Mouse (Mus musculus): ENCODE measurements around the gene Dcaf15. TPM values are rescaled to one million over a fixed set of nuclear protein-coding genes. Genes with fewer than 3 reads are reported as not detected.

Dcaf15 gene
- polyA plus RNA-seq (2015; fragmentation: Nextera tagmentation; extraction: Ambion mirVana) = 2.4 and 3.0 TPM in 2 replicates

- WGBS (ENCODE audit: insufficient replicate concordance) = 8% methylated on average over 42 of the region's 42 CpGs
- Histone ChIP-seq H3K4me2 (ENCODE audit: low read depth, low read length) (peak within 1 kb of the TSS; percentile 93), H3K27ac (ENCODE audit: low read length) (peak within 1 kb of the TSS; percentile 78)
These were observed at the start of gene Dcaf15 for GRCm38 (mm10) chr8:84104697-84105609. Dcaf15 (minus strand) TSS chr8:84104768.

GRCm38 (mm10) chr8:84149181-84149580 is 44.6 kb upstream of the Dcaf15 start:
- H3K9ac ChIP-seq (ENCODE audit: low read depth, low read length) = no peak overlapping the region
- H3K27me3 ChIP-seq (ENCODE audit: control insufficient read depth, insufficient read depth, low read depth, low read length) = no peaks in the 10 kb centered on the region
- ATAC-seq (ENCODE audit: low read depth) = no peak
- H3K9me3 ChIP-seq (replicated peaks; ENCODE audit: control insufficient read depth, low read length) = no peaks in the 10 kb centered on the region
- H3K4me3 ChIP-seq (ENCODE audit: low read depth, low read length) = no peak overlapping the region
- peaks cover 11% of the 10 kb centered on the region for H3K4me1 ChIP-seq (ENCODE audit: control insufficient read depth, low read depth, low read length)
- no peak overlapping the region for H3K27ac ChIP-seq (ENCODE audit: low read length)
- H3K4me2 ChIP-seq (ENCODE audit: low read depth, low read length) = no peak overlapping the region
- WGBS (ENCODE audit: insufficient replicate concordance) = 52% methylated on average over 3 of the region's 3 CpGs
- no peaks in the 10 kb centered on the region for H3K36me3 ChIP-seq (ENCODE audit: control insufficient read depth, insufficient read depth)

More at GRCm38 (mm10) chr8:84104697-84105609, at the start of gene Dcaf15:
- no peaks in the 10 kb centered on the region for H3K9me3 ChIP-seq (replicated peaks; ENCODE audit: control insufficient read depth, low read length)
- no peaks in the 10 kb centered on the region for H3K36me3 ChIP-seq (ENCODE audit: control insufficient read depth, insufficient read depth)
- peak; percentile 96 for ATAC-seq (ENCODE audit: low read depth)
- peak within 1 kb of the TSS; percentile 84 for H3K4me3 ChIP-seq (ENCODE audit: low read depth, low read length)
- peak within 1 kb of the TSS; percentile 86 for H3K9ac ChIP-seq (ENCODE audit: low read depth, low read length)
- no peaks in the 10 kb centered on the region for H3K27me3 ChIP-seq (ENCODE audit: control insufficient read depth, insufficient read depth, low read depth, low read length)
- peaks cover 17% of the 10 kb centered on the region for H3K4me1 ChIP-seq (ENCODE audit: control insufficient read depth, low read depth, low read length)

GRCm38 (mm10) chr8:84148531-84148850 is 43.9 kb upstream of the Dcaf15 start:
- H3K27me3 ChIP-seq (ENCODE audit: control insufficient read depth, insufficient read depth, low read depth, low read length) = no peaks in the 10 kb centered on the region
- H3K9me3 ChIP-seq (replicated peaks; ENCODE audit: control insufficient read depth, low read length) = no peaks in the 10 kb centered on the region
- no peak for ATAC-seq (ENCODE audit: low read depth)
- H3K4me2 ChIP-seq (ENCODE audit: low read depth, low read length) = peak overlapping the region; percentile 80; the same call in 1 of the 2 replicates
- peaks cover 3% of the 10 kb centered on the region; the same call in 1 of the 2 replicates for H3K36me3 ChIP-seq (ENCODE audit: control insufficient read depth, insufficient read depth)
- no peak overlapping the region for H3K9ac ChIP-seq (ENCODE audit: low read depth, low read length)
- 85% methylated on average over 5 of the region's 5 CpGs for WGBS (ENCODE audit: insufficient replicate concordance)
- no peak overlapping the region for H3K4me3 ChIP-seq (ENCODE audit: low read depth, low read length)
- H3K27ac ChIP-seq (ENCODE audit: low read length) = no peak overlapping the region
- H3K4me1 ChIP-seq (ENCODE audit: control insufficient read depth, low read depth, low read length) = peaks cover 11% of the 10 kb centered on the region

DNA sequence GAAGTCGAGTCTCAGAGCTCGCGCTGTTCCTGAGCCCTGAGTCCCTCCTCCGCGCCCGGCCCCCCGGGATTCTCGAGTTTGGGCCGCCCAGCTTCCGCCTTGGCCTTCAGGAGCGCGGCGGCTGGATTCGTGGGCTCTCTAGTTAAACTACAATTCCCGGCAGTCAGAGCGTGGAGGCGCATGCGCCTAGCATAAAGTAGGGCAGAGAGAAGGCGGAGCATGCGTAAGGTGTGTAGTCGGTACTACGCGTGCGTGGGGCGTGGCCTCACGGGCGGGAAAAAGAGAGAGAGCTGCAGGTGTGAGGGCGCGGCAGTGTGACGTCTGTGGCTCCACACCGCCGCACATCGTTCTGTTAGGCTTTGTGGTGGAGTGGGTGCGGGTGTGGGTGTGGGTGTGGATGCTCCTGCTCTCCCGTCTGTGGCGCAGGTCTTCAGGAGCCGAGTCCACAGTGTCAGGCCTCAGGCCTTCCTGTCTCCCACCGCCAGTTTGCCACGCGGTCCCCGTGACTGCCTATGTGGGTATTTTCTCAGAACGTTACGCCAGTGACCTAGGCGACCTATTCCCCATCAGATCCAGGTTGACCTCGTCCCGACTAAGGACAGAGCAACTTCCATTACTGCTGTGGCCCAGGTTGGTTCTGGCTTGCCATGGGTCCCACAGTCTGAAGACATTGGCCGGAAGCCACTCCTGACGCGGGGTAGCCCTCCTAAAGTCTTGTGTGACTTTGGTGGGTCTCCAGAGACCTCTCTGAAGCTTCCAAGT is 43.4 kb upstream of the Dcaf15 start, which contains the start of the genes Cc2d1a and 4930432K21Rik:
TSS of gene Cc2d1a (minus strand) at position 168 of the 762 bp plus-strand sequence.
TSS of gene 4930432K21Rik (plus strand) at position 257 of the 762 bp plus-strand sequence.
- H3K9me3 ChIP-seq (replicated peaks; ENCODE audit: control insufficient read depth, low read length) = no peaks in the 10 kb centered on the region
- ATAC-seq (ENCODE audit: low read depth) = peak; percentile 93
- 17% methylated on average over 49 of the region's 49 CpGs for whole genome bisulfite sequencing (ENCODE audit: insufficient replicate concordance)
- peaks cover 11% of the 10 kb centered on the region for H3K4me1 ChIP-seq (ENCODE audit: control insufficient read depth, low read depth, low read length)
- H3K9ac ChIP-seq (ENCODE audit: low read depth, low read length) = peak within 1 kb of the TSS; percentile 77
- no peak within 1 kb of the TSS for H3K27ac ChIP-seq (ENCODE audit: low read length)
- H3K4me2 ChIP-seq (ENCODE audit: low read depth, low read length) = peak within 1 kb of the TSS; percentile 80
- H3K27me3 ChIP-seq (ENCODE audit: control insufficient read depth, insufficient read depth, low read depth, low read length) = no peaks in the 10 kb centered on the region
- peak within 1 kb of the TSS; percentile 68 for H3K4me3 ChIP-seq (ENCODE audit: low read depth, low read length)
- H3K36me3 ChIP-seq (ENCODE audit: control insufficient read depth, insufficient read depth) = peaks cover 4% of the 10 kb centered on the region; the same call in 1 of the 2 replicates

DNA sequence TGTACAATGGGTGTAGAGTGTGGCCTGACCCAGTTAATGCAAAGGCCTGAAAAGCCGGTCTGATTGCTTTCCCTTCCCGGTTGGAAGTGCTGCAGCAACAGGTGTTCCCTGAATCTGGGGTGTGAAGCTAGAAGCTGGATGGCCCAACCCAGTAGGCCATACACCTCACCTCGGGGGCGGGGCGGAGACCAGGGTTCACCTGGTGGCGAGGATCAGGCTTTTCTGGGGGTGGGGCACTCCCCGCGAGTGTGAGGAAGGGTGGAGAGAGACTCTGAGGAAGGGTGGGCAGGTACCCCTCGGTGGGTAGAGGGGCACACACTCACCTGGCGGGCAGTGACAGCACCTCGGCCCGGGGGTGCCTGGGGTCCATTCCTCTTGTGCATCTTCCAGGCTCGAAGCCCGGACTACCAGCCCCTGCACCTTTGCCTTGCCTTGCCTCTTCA is 42.8 kb upstream of the Dcaf15 start:
- 6% methylated on average over 14 of the region's 14 CpGs for WGBS (ENCODE audit: insufficient replicate concordance)
- Histone ChIP-seq H3K9me3 (replicated peaks; ENCODE audit: control insufficient read depth, low read length) (no peaks in the 10 kb centered on the region), H3K27me3 (ENCODE audit: control insufficient read depth, insufficient read depth, low read depth, low read length) (no peaks in the 10 kb centered on the region), H3K27ac (ENCODE audit: low read length) (no peak overlapping the region), H3K9ac (ENCODE audit: low read depth, low read length) (peak overlapping the region; percentile 77), H3K4me1 (ENCODE audit: control insufficient read depth, low read depth, low read length) (peaks cover 11% of the 10 kb centered on the region), H3K4me2 (ENCODE audit: low read depth, low read length) (peak overlapping the region; percentile 80), H3K4me3 (ENCODE audit: low read depth, low read length) (peak overlapping the region; percentile 68), H3K36me3 (ENCODE audit: control insufficient read depth, insufficient read depth) (peaks cover 4% of the 10 kb centered on the region; the same call in 1 of the 2 replicates)
- peak; percentile 43 for ATAC-seq (ENCODE audit: low read depth)

DNA sequence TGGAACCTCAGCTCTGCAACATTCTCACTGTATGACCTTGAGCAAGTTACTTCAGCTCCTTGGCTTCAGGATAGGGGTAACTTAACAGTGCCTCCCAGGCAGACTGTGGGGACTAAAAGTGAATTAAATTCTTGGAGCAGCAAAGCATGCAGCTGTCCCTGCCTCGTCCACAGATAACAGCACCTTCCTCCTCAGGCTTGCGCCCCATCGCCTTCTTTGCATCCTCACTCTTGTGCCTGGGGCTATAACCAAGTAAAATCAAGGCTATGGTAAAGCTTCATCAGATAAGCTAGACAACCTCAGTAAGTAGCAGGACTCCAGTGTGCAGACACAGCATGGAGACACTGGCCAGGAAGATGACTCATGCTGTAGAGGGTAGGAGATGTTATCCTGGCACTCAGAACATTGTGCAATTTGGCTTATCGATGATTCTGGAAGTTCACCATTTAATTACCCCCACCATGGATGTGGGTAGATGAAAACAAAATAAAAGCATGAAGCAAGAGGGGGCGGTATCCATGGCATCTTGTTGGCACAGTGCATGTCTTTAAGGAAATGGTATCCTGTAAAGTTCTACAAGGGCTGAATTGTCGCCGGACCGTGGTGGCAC is 40.2 kb upstream of the Dcaf15 start:
- H3K36me3 ChIP-seq (ENCODE audit: control insufficient read depth, insufficient read depth) = peaks cover 4% of the 10 kb centered on the region; the same call in 1 of the 2 replicates
- no peak overlapping the region for H3K27ac ChIP-seq (ENCODE audit: low read length)
- no peaks in the 10 kb centered on the region for H3K27me3 ChIP-seq (ENCODE audit: control insufficient read depth, insufficient read depth, low read depth, low read length)
- no peaks in the 10 kb centered on the region for H3K9me3 ChIP-seq (replicated peaks; ENCODE audit: control insufficient read depth, low read length)
- 71% methylated on average over 8 of the region's 8 CpGs for WGBS (ENCODE audit: insufficient replicate concordance)
- ATAC-seq (ENCODE audit: low read depth) = no peak
- peaks cover 11% of the 10 kb centered on the region for H3K4me1 ChIP-seq (ENCODE audit: control insufficient read depth, low read depth, low read length)
- no peak overlapping the region for H3K4me3 ChIP-seq (ENCODE audit: low read depth, low read length)
- H3K4me2 ChIP-seq (ENCODE audit: low read depth, low read length) = no peak overlapping the region
- no peak overlapping the region for H3K9ac ChIP-seq (ENCODE audit: low read depth, low read length)

- Histone ChIP-seq H3K4me2 (ENCODE audit: low read depth, low read length) (no peak overlapping the region), H3K9me3 (replicated peaks; ENCODE audit: control insufficient read depth, low read length) (no peaks in the 10 kb centered on the region), H3K27ac (ENCODE audit: low read length) (no peak overlapping the region), H3K27me3 (ENCODE audit: control insufficient read depth, insufficient read depth, low read depth, low read length) (no peaks in the 10 kb centered on the region), H3K4me1 (ENCODE audit: control insufficient read depth, low read depth, low read length) (no peaks in the 10 kb centered on the region), H3K9ac (ENCODE audit: low read depth, low read length) (no peak overlapping the region), H3K4me3 (ENCODE audit: low read depth, low read length) (no peak overlapping the region), H3K36me3 (ENCODE audit: control insufficient read depth, insufficient read depth) (peaks cover 4% of the 10 kb centered on the region; the same call in 1 of the 2 replicates)
- WGBS (ENCODE audit: insufficient replicate concordance) = 56% methylated on average over 4 of the region's 4 CpGs
- ATAC-seq (ENCODE audit: low read depth) = no peak
These were observed 36.3 kb upstream of the Dcaf15 start for GRCm38 (mm10) chr8:84140838-84141237.

DNA sequence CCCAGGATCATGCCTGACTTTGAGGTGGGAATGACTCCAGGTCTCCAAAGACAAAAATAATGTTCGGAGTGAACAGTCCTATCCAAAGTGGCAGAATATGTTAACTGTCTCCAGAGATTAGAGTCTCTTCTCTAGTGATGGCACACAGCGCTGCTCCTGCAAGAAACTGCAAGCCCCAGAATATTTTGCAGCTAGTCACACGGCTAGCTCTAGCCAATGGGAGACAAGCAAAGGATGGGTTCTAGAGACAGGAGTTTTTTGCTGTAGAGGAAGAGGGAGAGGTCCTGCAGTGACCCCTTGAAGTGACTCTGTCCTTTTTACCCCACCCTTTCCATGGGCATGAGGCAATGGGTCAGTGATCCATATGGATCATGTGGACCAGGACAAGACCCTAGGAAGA is 33.3 kb upstream of the Dcaf15 start:
- ATAC-seq (ENCODE audit: low read depth) = no peak

More for the DNA sequence above, 33.3 kb upstream of the Dcaf15 start:
- no peak overlapping the region for H3K9ac ChIP-seq (ENCODE audit: low read depth, low read length)
- no peak overlapping the region for H3K4me2 ChIP-seq (ENCODE audit: low read depth, low read length)
- H3K4me1 ChIP-seq (ENCODE audit: control insufficient read depth, low read depth, low read length) = no peaks in the 10 kb centered on the region
- no peak overlapping the region for H3K4me3 ChIP-seq (ENCODE audit: low read depth, low read length)
- H3K36me3 ChIP-seq (ENCODE audit: control insufficient read depth, insufficient read depth) = no peaks in the 10 kb centered on the region
- no peaks in the 10 kb centered on the region for H3K9me3 ChIP-seq (replicated peaks; ENCODE audit: control insufficient read depth, low read length)
- 73% methylated on average over 3 of the region's 3 CpGs for WGBS (ENCODE audit: insufficient replicate concordance)
- no peak overlapping the region for H3K27ac ChIP-seq (ENCODE audit: low read length)
- no peaks in the 10 kb centered on the region for H3K27me3 ChIP-seq (ENCODE audit: control insufficient read depth, insufficient read depth, low read depth, low read length)
